In genomic region chr13:93997981-93998380, GRCm38 (mm10) we compare ENCODE assay signal across 14 mouse cellular contexts. TPM values are rescaled to one million over a fixed set of nuclear protein-coding genes. Genes with fewer than 3 reads are reported as not detected.
DNase-seq lines count a peak whose midpoint lies in the region; ATAC-seq lines count a peak whose summit lies in the region.
"Had no signal": no experiment of that assay in that cellular context is flagged by ENCODE, and none has a peak within 500 bp of the region (broad histone marks: within the 10 kb centered on the region; RNA-seq: fewer than 3 reads in every experiment).

No protein-coding gene starts in this region.

- ATAC-seq in cerebellum, adult (ENCODE audit: insufficient number of reproducible peaks, low FRiP score, low TSS enrichment) = no peak
- ATAC-seq: intestine, embryonic 15.5 days had no signal

- DNase-seq in 3134 (ENCODE audit: extremely low read depth, insufficient read length, low spot score) (peak; percentile 84), 3T3-L1 (ENCODE audit: low read depth, low spot score) (peak; percentile 94)
- peak; percentile 86 for DNase-seq in adrenal gland, adult 2 months
- peak; percentile 13 for DNase-seq in large intestine, adult 2 months (ENCODE audit: low read depth, low spot score)
- no peak for DNase-seq in gastrocnemius, adult 18-20 months (ENCODE audit: low spot score)
- DNase-seq in T-cell, adult 2 months (ENCODE audit: low spot score) = no peak
- DNase-seq: cerebellum, postnatal 10 days; embryo, embryonic 11 days; gastrocnemius, postnatal 14 days; heart, postnatal 14 days; lung, postnatal 14 days; thymus, postnatal 4 days had no signal

- WGBS in large intestine, adult 2 months = 34% methylated on average over 5 of the region's 6 CpGs

RNA-seq across cellular contexts. Expression of gene Lhfpl2, which starts 59.6 kb away (rescaled TPM):
- total RNA-seq in adrenal gland, adult 2 months (2021) = 10 to 100 TPM; 27.9 to 32.2 TPM
- 21.5 and 26.7 TPM in 2 replicates for polyA plus RNA-seq in adrenal gland, adult 2 months (2012; rRNA removed)
- 20.9 and 41.2 TPM in 2 replicates for polyA plus RNA-seq in large intestine, adult 2 months (2012; rRNA removed)
- total RNA-seq in gastrocnemius, adult 18-20 months (2021) = 1 to 10 TPM; 1.5 to 4.6 TPM

Comparison
In these comparisons a context has a peak if more than half of its experiments do, and no peak if none do; other contexts are left out.
1. DNase-seq: peak in 3134 (single experiment), 3T3-L1 (single experiment), adrenal gland, adult 2 months (single experiment) and large intestine, adult 2 months (single experiment); none in gastrocnemius, adult 18-20 months (single experiment) and T-cell, adult 2 months (single experiment).
2. RNA of gene Lhfpl2, which starts 59.6 kb away (total RNA-seq): 27.9 to 32.2 TPM in adrenal gland, adult 2 months; 1.5 to 4.6 TPM in gastrocnemius, adult 18-20 months; every median in the first group is over 4 times any median in the second.